Mouse (Mus musculus) CH12.LX (cell line): Measurements from ENCODE around the gene Fam173a. TPM values are rescaled to one million over a fixed set of nuclear protein-coding genes. Genes with fewer than 3 reads are reported as not detected.

Experiments
- DNase-seq: peaks from one replicate; pipeline ENCODE4 v3.0.0-alpha.2; 2013; ENCODE audit errors: extremely low read depth
- H3K27ac ChIP-seq: 2 replicates; pipeline ENCODE4 v1.5.1; 2012; ENCODE audit warnings: low read depth, mild to moderate bottlenecking, control low read depth, moderate library complexity; ENCODE audit not compliant: insufficient read depth
- H3K27me3 ChIP-seq: replicated peaks from 2 replicates; pipeline ENCODE3; 2012; ENCODE audit warnings: inconsistent platforms
- H3K36me3 ChIP-seq, 2 experiments: replicated peaks in 1 of 2; 2 replicates each; pipeline versions ENCODE3 to v1.6.1; 2012; ENCODE audit warnings: inconsistent platforms in 1 of 2, low read length in 1 of 2, mild to moderate bottlenecking in 1 of 2, mixed read lengths in 1 of 2, moderate library complexity in 1 of 2; ENCODE audit not compliant: control insufficient read depth in 1 of 2, insufficient read depth in 1 of 2
- H3K4me1 ChIP-seq, 2 experiments: 2 replicates each; pipeline ENCODE4 v1.6.1; 2012; ENCODE audit warnings: inconsistent platforms in 1 of 2, moderate library complexity in 1 of 2; ENCODE audit not compliant: insufficient read depth in 2 of 2, control insufficient read depth in 1 of 2
- H3K4me2 ChIP-seq: 2 replicates; pipeline ENCODE4 v1.6.1; 2012; ENCODE audit warnings: low read depth, mild to moderate bottlenecking, control low read depth; ENCODE audit not compliant: poor library complexity, insufficient read depth, severe bottlenecking
- H3K4me3 ChIP-seq, 3 experiments: fragments of 150-350 bp in 1 of 3; sonication (generic) in 1 of 3; replicated peaks in 1 of 3; 2 replicates each; pipeline versions ENCODE3 to v1.5.1; 2011 to 2012; ENCODE audit warnings: low read depth in 2 of 3, low read length in 2 of 3, mild to moderate bottlenecking in 2 of 3, moderate library complexity in 2 of 3, control low read depth in 1 of 3, improper control_type of control experiment in 1 of 3, inconsistent platforms in 1 of 3, mixed read lengths in 1 of 3; ENCODE audit not compliant: poor library complexity in 1 of 3
- H3K79me2 ChIP-seq: replicated peaks from 2 replicates; pipeline ENCODE4 v1.6.1; 2012; ENCODE audit warnings: mild to moderate bottlenecking, moderate library complexity; ENCODE audit not compliant: control insufficient read depth, poor library complexity, insufficient read depth, severe bottlenecking; ENCODE audit errors: extremely low read depth
- H3K9ac ChIP-seq: 2 replicates; pipeline ENCODE4 v1.6.1; 2012; ENCODE audit warnings: low read depth, mild to moderate bottlenecking, control low read depth, moderate library complexity; ENCODE audit not compliant: insufficient read depth
- H3K9me3 ChIP-seq: replicated peaks from 2 replicates; pipeline ENCODE3; 2012; ENCODE audit warnings: low read length, inconsistent platforms, mixed read lengths
- CTCF ChIP-seq, 2 experiments: IDR thresholded peaks in 1 of 2; conservative IDR thresholded peaks in 1 of 2; 2 replicates each; pipeline ENCODE4 v1.5.1; 2011 to 2012; ENCODE audit warnings: low read depth in 2 of 2, low read length in 2 of 2, improper control_type of control experiment in 1 of 2, inconsistent platforms in 1 of 2, mild to moderate bottlenecking in 1 of 2, moderate library complexity in 1 of 2
- E2F4 ChIP-seq: IDR thresholded peaks from 2 replicates; pipeline ENCODE4 v1.6.1; 2011; ENCODE audit warnings: low read depth, low read length, improper control_type of control experiment; ENCODE audit not compliant: insufficient replicate concordance
- ELF1 ChIP-seq: IDR thresholded peaks from 2 replicates; pipeline ENCODE4 v1.6.1; 2014; ENCODE audit warnings: low read depth, mild to moderate bottlenecking, inconsistent platforms, low read length, improper control_type of control experiment
- ETS1 ChIP-seq: conservative IDR thresholded peaks from 2 replicates; pipeline ENCODE4 v1.6.1; 2012; ENCODE audit warnings: low read depth, mild to moderate bottlenecking, inconsistent platforms, low read length, improper control_type of control experiment, moderate library complexity
- GABPA ChIP-seq: IDR thresholded peaks from 2 replicates; pipeline ENCODE4 v1.6.1; 2012; ENCODE audit warnings: low read depth, low read length, improper control_type of control experiment, inconsistent platforms; ENCODE audit not compliant: insufficient replicate concordance
- HCFC1 ChIP-seq: IDR thresholded peaks from 2 replicates; pipeline ENCODE4 v1.6.1; 2012; ENCODE audit warnings: low read depth, mild to moderate bottlenecking, inconsistent platforms, low read length, improper control_type of control experiment
- IRF4 ChIP-seq: IDR thresholded peaks from 2 replicates; pipeline ENCODE4 v1.6.1; 2014; ENCODE audit warnings: low read depth, mild to moderate bottlenecking, inconsistent platforms, low read length, improper control_type of control experiment
- JUN ChIP-seq: IDR thresholded peaks from 2 replicates; pipeline ENCODE4 v1.6.1; 2011; ENCODE audit warnings: low read depth, mild to moderate bottlenecking, low read length, improper control_type of control experiment, moderate library complexity; ENCODE audit not compliant: insufficient read depth
- KAT2A ChIP-seq: IDR thresholded peaks from 2 replicates; pipeline ENCODE4 v1.6.1; 2012; ENCODE audit warnings: low read length, improper control_type of control experiment, inconsistent platforms; ENCODE audit not compliant: insufficient replicate concordance
- MAX ChIP-seq: IDR thresholded peaks from 2 replicates; pipeline ENCODE4 v1.6.1; 2011; ENCODE audit warnings: low read length, improper control_type of control experiment
- MAZ ChIP-seq: IDR thresholded peaks from 2 replicates; pipeline ENCODE4 v1.6.1; 2012; ENCODE audit warnings: low read depth, mild to moderate bottlenecking, inconsistent platforms, low read length, improper control_type of control experiment, moderate library complexity
- MXI1 ChIP-seq: IDR thresholded peaks from 2 replicates; pipeline ENCODE4 v1.6.1; 2011; ENCODE audit warnings: mild to moderate bottlenecking, low read depth, low read length, improper control_type of control experiment
- MYC ChIP-seq: IDR thresholded peaks from 2 replicates; pipeline ENCODE4 v1.6.1; 2011; ENCODE audit warnings: low read depth, mild to moderate bottlenecking, improper control_type of control experiment, low read length
- NELFE ChIP-seq: IDR thresholded peaks from 2 replicates; pipeline ENCODE4 v1.6.1; 2011; ENCODE audit warnings: low read depth, low read length, improper control_type of control experiment
- NRF1 ChIP-seq: IDR thresholded peaks from 2 replicates; pipeline ENCODE4 v1.6.1; 2014; ENCODE audit warnings: low read depth, mild to moderate bottlenecking, inconsistent platforms, low read length, improper control_type of control experiment, moderate library complexity
- PAX5 ChIP-seq: IDR thresholded peaks from 2 replicates; pipeline ENCODE4 v1.6.1; 2012; ENCODE audit warnings: low read length, inconsistent platforms, mixed read lengths
- POLR2A ChIP-seq: IDR thresholded peaks from 2 replicates; pipeline ENCODE4 v1.6.1; 2011; ENCODE audit warnings: low read depth, mild to moderate bottlenecking, improper control_type of control experiment, low read length
- POLR2AphosphoS2 ChIP-seq: IDR thresholded peaks from 2 replicates; pipeline ENCODE4 v1.6.1; 2011; ENCODE audit warnings: low read depth, low read length, improper control_type of control experiment
- RAD21 ChIP-seq: IDR thresholded peaks from 2 replicates; pipeline ENCODE4 v1.6.1; 2011; ENCODE audit warnings: low read depth, mild to moderate bottlenecking, low read length, improper control_type of control experiment, moderate library complexity
- RCOR1 ChIP-seq: conservative IDR thresholded peaks from 2 replicates; pipeline ENCODE4 v1.6.1; 2012; ENCODE audit warnings: low read depth, mild to moderate bottlenecking, inconsistent platforms, low read length, improper control_type of control experiment
- SMC3 ChIP-seq: IDR thresholded peaks from 2 replicates; pipeline ENCODE4 v1.6.1; 2011; ENCODE audit warnings: low read depth, low read length, improper control_type of control experiment
- TBP ChIP-seq: conservative IDR thresholded peaks from 2 replicates; pipeline ENCODE4 v1.6.1; 2011; ENCODE audit warnings: low read depth, low read length, improper control_type of control experiment
- TCF12 ChIP-seq: IDR thresholded peaks from 2 replicates; pipeline ENCODE4 v1.6.1; 2014; ENCODE audit warnings: low read depth, mild to moderate bottlenecking, inconsistent platforms, low read length, improper control_type of control experiment
- UBTF ChIP-seq: IDR thresholded peaks from 2 replicates; pipeline ENCODE4 v1.6.1; 2012; ENCODE audit warnings: low read depth, mild to moderate bottlenecking, inconsistent platforms, low read length, improper control_type of control experiment, moderate library complexity
- USF2 ChIP-seq: conservative IDR thresholded peaks from 2 replicates; pipeline ENCODE4 v1.6.1; 2011; ENCODE audit warnings: low read depth, low read length, improper control_type of control experiment
- ZC3H11A ChIP-seq: IDR thresholded peaks from 2 replicates; pipeline ENCODE4 v1.6.1; 2012; ENCODE audit warnings: low read depth, mild to moderate bottlenecking, inconsistent platforms, low read length, improper control_type of control experiment
- ZKSCAN1 ChIP-seq: IDR thresholded peaks from 2 replicates; pipeline ENCODE4 v1.6.1; 2012; ENCODE audit warnings: low read depth, inconsistent platforms, low read length, improper control_type of control experiment, borderline replicate concordance
- ZMIZ1 ChIP-seq: IDR thresholded peaks from 2 replicates; pipeline ENCODE4 v1.6.1; 2012; ENCODE audit warnings: low read depth, mild to moderate bottlenecking, inconsistent platforms, low read length, improper control_type of control experiment
- ZNF384 ChIP-seq: IDR thresholded peaks from 2 replicates; pipeline ENCODE4 v1.6.1; 2012; ENCODE audit warnings: low read depth, low read length, improper control_type of control experiment, inconsistent platforms
- dilution Hi-C: fragments of 300-500 bp; cut with MboI; formaldehyde crosslinking; loops from 2 replicates; pipeline ENCODE4 v1.14.3; 2020; ENCODE audit warnings: low sequenced_read_pairs; ENCODE audit not compliant: extremely low pct_unique_long_range_greater_than_20kb, extremely low pct_ligation_motif_present
- in situ Hi-C: fragments of 300-500 bp; cut with MboI; formaldehyde crosslinking; loops from 3 replicates; pipeline ENCODE4 v1.14.3; 2019; ENCODE audit warnings: low sequenced_read_pairs, low pct_ligation_motif_present, low pct_unique_long_range_greater_than_20kb, mixed read lengths
- polyA plus RNA-seq: library from polyadenylated mRNA; unstranded; fragments of >175 nt; gene quantifications from 2 replicates; pipeline ENCODE4 v1.2.1, GENCODE M21; 2012; ENCODE audit warnings: low read depth; ENCODE audit not compliant: insufficient read length
- total RNA-seq, 2 experiments: library from RNA; depleted of rRNA; stranded (reverse); fragments of 300-350 nt in 1 of 2; fragments of >200 nt in 1 of 2; gene quantifications; 2 replicates each; pipeline ENCODE4 v1.2.3; 2012 to 2014

Fam173a gene
- total and polyA plus RNA-seq, 3 experiments, result 25.5 to 68.3 (median 25.5) TPM

DNA sequence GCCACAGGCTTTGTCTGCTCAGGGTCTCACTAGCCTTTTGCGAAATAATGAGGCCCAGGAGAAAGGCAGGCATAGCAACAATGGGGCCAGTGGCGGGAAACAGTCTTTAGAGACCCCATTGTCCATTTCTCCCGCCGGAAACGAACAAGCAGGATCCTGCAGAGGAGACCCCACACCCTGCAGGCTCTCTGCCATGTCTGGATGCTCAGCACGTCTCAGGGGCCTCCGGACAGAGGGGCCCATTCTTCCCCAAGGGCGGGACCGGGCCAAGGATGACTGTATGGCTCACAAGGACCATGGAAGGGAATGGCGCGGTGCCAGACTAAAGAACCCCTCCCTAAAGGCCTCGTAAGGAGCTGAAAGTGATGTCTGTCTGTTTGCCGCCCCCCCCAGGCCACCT, 1.5 kb upstream of the Fam173a start:
- dilution Hi-C loops, result no loop called here
- Histone ChIP-seq H3K27ac (no peak overlapping the region), H3K27me3 (peaks cover 12% of the 10 kb centered on the region), H3K4me1 (peaks cover 14 to 35% of the 10 kb centered on the region in 2 experiments)
- TF ChIP-seq ETS1 (no peak), MAZ (no peak), NRF1 (no peak), TCF12 (no peak), CTCF (conservative IDR thresholded peaks at IDR 0.05 in 1 of 2, IDR thresholded peaks at IDR 0.05 in 1 of 2; ENCODE audit: low read depth in 2 of 2, low read length in 2 of 2) (no peak), ELF1 (no peak), PAX5 (no peak), MAX (no peak), HCFC1 (no peak), MYC (no peak), ZMIZ1 (no peak), JUN (no peak), POLR2AphosphoS2 (no peak), NELFE (no peak), SMC3 (no peak)
- TF ChIP-seq, all 38 proteins: peak for 0
- H3K9ac ChIP-seq, result no peak overlapping the region
- no peak overlapping the region for H3K4me2 ChIP-seq
- DNase-seq, result no peak
- peaks cover 4 to 23% of the 10 kb centered on the region in 2 experiments for H3K36me3 ChIP-seq
- peaks cover 2% of the 10 kb centered on the region for H3K9me3 ChIP-seq
- in situ Hi-C loops, result loop anchor here (10.0 kb wide), 1 partner anchor 59 kb away; the partner anchor contains the start of gene Mslnl
- no peak overlapping the region for H3K4me3 ChIP-seq
- 0 out of 2 replicates have a peak, but pooled peaks cover 3% of the 10 kb centered on the region for H3K79me2 ChIP-seq

GRCm38 (mm10) chr17:25791843-25792527, 716 bp downstream of the Fam173a start:
- H3K9me3 ChIP-seq, result no peaks in the 10 kb centered on the region
- no peaks in the 10 kb centered on the region for H3K27me3 ChIP-seq
- 0 out of 2 replicates have a peak, but pooled peaks cover 3% of the 10 kb centered on the region for H3K79me2 ChIP-seq
- peak overlapping the region; percentile 71; the same call in 1 of the 2 replicates for H3K4me2 ChIP-seq
- peak overlapping the region; percentile 42 for H3K9ac ChIP-seq
- peak; percentile 84 for DNase-seq
- peak overlapping the region; percentile 67 for H3K27ac ChIP-seq
- peaks cover 14 to 29% of the 10 kb centered on the region in 2 experiments for H3K4me1 ChIP-seq
- dilution Hi-C loops, result no loop called here
- in situ Hi-C loops, result loop anchor here (10.0 kb wide), 1 partner anchor 57 kb away; the partner anchor contains the start of gene Mslnl
- peaks cover 17 to 44% of the 10 kb centered on the region in 2 experiments for H3K36me3 ChIP-seq
- peak overlapping the region; percentile 67 to 83 (median 76) for H3K4me3 ChIP-seq
- TF ChIP-seq E2F4 (no peak), USF2 (no peak; the same call in 1 of the 2 replicates), ZKSCAN1 (peak; percentile 20; the same call in 1 of the 2 replicates), NELFE (0 out of 2 replicates have a peak, but pooled peaks have one; percentile 76), MXI1 (peak; percentile 83), GABPA (peak; percentile 24; the same call in 1 of the 2 replicates), HCFC1 (peak; percentile 92), UBTF (peak; percentile 23; the same call in 1 of the 2 replicates), TBP (peak; percentile 63; the same call in 1 of the 2 replicates), IRF4 (peak; percentile 79), RAD21 (no peak), NRF1 (peak; percentile 46), RCOR1 (peak; percentile 84), POLR2AphosphoS2 (0 out of 2 replicates have a peak, but pooled peaks have one; percentile 36), ZNF384 (no peak), KAT2A (peak; percentile 83; the same call in 1 of the 2 replicates), POLR2A (peak; percentile 79), PAX5 (no peak), ZC3H11A (no peak), MYC (0 out of 2 replicates have a peak, but pooled peaks have one; percentile 12), MAX (peak; percentile 55; the same call in 1 of the 2 replicates), MAZ (peak; percentile 74; the same call in 1 of the 2 replicates), ZMIZ1 (peak; percentile 85)
